Mouse (Mus musculus) urinary bladder, adult 2 months (tissue): ENCODE measurements at regions not wholly inside any gene's neighbourhood (a gene's known extent, or its start where the extent isn't known, plus 50 kb on each side); places are given as distances from the start of the nearest gene placed in this dataset.
"Not testable (repeated sequence)": the region's sequence is repeated elsewhere in the genome, so short reads cannot be mapped to it uniquely, and the experiment has no call there.

ENCODE experiments used
- DNase-seq: peaks from one replicate; pipeline ENCODE4 v3.0.0; 2022; ENCODE audit warnings: low spot score

DNA sequence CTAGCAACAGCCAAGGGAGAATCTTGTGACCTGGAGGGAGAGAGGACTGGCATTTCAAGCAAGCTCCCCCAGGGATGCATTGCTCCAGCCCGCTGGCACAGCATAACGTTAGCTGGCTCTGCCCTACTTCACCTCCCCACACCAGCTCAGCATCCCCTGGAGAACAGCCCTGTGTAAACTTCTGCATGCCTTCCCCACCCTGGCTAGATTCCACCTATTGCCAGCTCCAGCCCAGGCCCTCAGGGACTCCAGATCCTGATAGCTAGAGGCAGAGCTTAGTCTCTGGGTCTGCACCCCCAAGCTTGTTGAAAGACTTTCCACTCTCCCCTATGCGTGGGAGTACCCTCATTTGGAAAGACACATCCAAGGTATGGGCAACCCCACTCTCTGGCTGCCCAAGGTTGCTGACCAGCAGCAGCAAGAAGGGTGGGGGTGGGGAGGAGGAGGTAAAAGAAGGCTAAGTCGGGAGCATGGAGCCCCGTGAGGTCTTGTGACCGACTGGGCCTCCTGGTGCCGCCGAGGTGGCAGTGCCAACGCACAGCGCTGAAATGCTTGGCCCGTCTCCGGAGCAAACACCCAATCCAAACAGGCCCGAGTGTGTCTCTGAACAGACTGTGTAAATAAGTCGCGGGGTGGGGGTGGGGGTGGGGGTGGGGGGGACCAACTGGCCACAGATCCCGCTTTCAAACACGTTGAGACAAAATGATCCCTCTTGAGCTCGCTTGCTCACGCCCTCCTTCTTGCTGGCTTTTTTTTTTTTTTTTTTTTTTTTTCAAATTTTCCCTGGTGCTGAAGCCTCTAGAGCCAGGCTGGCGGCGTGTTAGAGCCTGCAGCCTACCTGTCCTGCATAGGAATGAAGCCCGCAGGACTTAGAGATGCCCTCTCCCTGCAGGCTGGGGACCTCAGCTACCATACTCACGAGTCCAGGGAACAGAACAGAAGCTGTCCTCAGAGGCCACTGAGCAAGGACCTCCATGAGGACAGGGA, 350.3 kb downstream of the Sox9 start:
- DNase-seq = no peak

DNA sequence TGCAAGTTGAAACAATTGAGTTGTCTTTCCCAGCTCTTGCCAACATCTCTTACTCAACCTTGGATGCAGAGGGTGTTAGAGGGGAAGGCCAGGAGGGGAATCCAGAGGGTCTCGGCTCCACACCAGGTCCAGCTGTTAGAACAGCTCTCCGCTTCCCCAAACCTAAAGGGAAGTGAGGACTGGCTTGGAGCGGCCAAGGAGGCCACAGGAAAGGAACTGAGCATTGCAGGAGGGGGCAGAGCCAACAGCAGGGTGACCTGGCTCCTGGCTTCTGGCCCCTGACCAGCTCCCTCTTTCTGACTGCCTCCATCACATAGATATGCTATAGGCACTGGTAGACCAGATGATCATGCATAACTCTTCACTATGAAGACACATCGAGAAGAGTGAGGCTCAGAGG, 351.4 kb downstream of the Sox9 start:
- DNase-seq = no peak

DNA sequence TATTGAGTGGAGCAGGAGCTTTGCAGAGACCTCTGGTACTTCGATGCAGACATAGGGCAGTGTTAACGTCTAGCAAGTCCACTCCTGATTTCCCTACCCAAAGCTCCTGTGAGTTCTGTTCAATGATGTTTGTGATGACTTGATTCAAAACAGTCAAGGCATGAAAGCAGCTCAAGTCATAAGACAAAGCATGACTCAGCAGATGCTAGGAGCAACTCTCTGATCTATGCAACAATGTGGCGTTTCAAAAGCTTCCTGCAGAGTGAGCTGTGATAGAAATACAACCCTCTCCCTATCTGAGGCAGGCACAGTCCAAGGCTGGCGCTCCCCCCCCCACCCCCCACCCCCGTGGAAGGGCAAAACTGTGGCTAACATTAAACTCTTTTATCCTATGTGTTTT, 353.2 kb downstream of the Sox9 start:
- no peak for DNase-seq

DNA sequence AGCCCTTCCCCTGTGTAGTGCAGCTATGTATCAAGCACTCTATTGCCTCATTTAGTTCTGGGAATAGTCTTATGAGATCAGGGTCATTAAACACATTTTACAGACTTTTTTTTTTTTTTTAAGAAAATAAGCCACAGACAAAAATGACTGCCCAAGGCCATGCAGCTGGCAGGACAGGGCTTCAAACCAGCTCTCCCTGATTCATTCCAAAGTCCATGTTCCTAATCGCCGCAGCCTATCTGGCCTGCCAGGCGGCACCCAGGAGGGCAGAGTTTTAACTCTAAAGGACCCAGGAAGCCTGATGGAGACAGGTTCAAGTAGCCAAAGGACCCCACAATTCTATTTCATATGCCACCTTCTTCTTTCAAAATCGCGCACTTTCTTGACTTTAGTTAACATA, 356.4 kb downstream of the Sox9 start:
- no peak for DNase-seq

DNA sequence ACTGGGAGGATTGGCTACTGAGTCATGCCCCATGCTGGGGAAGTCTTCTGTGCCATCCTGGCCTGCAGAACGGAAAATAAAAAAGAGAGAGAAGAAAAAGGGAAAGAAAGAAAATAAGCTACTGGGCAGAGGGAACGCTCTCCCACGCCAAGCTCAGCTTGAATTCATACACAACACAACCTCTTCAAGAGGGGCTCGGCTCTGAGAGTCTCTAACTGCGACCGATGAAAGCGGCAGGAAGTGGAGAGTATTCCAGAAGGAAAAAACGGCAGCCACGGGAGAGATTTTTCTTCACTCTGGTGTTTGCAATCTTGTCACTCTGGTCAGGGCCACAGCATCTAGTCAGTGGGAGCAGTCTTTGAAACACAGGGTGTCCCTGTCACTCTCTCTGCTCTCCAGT, 358.6 kb downstream of the Sox9 start:
- DNase-seq = no peak

DNA sequence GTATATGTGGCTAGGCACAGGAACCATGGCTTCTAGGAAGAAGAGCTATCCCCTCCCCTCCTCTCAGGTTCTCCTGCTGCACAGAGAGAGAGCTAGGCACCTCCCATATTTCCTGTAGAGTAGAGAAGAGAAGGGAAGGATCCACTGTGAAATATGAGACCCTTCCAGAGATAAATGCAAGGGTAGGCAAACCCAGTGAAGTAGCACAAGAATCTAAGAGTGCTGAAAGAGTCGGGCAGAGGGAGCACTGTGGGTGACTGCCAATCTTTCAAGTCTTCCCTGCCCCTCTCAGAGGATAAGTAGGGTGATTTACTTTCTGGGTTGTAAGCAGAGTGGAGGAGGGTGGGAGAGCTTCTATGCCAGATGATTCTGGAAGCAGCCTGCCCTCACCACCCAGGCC, 360.8 kb downstream of the Sox9 start:
- DNase-seq = no peak

DNA sequence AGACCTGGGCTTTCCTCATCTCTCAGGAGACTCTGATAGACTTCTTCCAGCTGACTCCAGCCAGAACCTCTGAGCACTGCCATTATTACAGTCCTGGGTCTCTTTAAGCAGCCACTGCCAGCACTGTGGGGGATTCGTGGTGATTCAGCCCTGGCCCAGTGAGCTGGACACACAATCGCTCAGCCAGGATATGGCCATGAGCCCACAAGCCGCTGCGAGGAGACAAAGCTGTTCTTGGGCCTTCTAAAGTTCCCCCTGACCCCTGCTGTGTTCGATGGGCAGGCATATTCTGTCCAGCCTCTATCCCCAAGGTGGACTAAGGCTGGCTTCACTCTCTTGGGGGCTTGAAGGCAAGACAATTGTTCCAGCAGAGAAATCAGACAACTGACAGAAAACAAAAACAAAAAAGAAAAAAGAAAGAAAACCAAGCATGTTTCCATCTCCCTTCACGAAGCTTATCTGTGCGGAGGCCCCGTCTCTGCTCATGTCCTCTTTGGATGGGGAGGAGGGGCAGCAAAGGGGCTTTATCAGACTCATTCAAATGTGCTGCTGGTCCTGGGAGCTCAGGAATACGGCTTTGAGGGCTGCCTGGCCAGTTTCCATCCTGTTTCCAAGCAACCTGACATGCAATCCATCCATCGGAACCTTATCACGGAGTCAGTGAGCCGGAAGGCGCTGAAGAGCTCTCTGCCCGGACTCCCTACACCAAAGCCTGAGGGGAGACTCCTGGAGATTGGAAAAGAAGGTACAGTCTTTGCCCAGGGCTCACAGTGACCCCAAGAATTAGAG, 362.0 kb downstream of the Sox9 start:
- DNase-seq = no peak

DNA sequence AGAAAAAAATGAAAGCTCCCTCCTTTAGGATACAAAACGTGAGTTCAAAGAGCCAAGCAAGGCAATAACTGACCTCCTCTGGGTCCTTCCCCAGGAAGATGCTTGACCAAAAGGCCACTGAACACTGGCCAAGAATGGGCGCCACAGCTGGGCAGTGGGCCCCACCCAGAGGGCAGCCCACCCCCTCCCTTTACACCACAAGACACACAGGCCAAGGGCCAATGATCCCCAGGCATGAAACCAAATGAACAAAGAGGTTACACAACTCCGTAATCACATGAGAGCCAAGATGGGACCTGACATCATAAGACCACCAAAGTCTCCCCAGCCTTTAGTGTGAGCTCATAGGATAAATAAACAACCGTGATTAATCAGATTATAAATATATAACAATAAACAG, 363.7 kb downstream of the Sox9 start:
- no peak for DNase-seq

DNA sequence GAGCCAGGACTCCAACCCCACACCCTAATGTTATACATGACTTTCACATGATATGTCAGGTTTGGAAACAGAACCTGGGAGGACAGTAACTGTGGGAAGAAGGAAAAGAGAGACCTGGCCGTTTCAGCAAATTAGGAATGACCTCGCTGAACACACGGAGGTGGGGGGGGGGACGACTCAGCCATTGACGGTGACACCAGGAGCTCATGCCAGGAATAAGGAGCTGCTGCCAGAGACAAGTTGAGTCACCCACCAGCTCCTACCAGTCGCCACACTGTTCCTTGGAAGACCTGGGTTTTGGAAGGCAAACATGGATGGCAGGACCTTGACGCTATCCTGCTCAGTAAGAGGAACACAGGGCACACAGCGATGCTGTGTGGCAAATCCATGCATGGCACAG, 364.7 kb downstream of the Sox9 start:
- no peak for DNase-seq

DNA sequence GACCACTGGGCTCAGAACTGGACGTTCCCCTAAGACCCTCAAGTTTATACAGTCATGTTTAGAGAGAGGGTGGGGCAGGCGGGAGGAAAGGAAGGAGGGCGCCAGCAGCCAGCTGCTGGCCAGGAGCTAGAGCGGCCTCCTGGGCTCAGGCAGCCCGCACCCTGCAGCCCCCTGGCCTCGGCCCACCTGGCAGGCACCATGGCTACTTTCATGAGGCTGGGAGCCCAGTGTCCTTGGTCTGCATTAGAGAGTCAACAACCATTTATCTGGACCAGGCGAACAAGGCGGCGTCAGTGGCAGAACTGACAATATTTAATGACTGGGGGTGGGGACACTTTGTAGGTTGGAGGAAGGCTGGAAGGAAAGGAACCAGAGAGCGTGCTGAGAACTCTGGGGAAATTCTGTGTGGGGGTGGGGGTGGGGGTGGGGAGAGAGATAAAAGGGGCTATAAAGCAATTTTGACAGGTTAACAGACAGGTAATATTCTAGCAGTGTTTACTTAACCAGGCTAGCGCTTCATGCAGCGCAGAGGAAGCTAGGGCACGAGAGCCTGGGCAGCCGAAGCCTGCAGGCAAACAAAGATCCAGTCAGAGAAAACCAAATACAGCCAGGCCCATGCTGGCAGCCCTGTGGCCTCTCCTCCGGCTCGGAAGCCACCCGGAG, 365.6 kb downstream of the Sox9 start:
- DNase-seq = no peak

DNA sequence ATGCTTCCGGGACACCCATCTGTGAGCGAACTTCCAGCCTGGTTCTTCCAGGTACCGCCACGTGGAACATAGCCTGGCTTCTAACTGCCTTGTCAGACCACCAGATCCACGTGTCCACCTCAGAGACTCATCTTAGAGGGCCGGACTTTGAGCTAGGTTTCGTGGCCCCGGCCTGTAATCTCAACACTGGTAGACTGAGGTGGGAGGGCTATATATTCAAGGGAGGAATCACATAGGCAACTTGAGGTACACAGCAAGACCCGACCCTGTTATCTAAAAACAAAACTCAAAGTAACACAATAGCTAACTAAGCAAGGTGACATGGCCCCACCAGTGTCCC, 366.1 kb downstream of the Sox9 start:
- no peak for DNase-seq

DNA sequence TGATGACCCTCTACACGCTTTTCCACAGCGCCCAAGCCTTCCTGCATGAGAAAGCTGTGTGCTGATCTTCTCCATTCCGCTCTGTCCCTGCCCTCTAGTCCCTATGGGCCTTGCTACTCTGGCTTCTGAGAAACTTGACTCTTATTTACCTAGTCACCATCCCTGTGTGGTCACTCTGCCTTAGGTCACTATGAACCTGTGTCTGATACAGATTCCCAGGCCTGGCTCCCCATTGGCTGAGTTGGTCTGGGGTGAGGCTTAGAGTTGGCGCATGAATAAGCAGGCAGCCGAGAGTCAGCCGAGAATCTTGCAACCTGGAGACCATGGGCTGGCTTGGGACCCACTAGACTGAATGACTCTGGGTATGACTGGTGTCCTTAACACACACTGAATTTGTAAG, 373.5 kb downstream of the Sox9 start:
- DNase-seq = no peak

DNA sequence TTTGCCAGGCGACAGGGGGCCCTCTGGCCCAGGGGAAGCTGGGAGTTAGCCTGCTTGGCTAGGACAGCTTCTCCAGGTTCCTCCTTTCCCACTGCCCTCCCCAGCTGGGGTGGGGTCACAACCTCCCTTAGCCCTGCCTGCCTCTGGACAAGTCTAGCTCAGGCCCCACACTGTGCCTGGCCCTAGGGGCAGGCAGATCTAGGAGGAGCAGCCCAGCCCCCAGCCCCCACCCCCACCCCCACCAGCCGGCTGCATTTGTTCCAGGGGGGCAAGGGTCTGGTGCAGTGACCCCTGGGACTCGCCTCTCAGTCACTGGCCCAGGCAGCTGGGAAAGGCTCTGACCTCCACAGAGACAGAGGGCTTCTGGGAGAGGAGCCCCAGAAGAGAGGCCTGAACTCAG, 381.9 kb downstream of the Sox9 start:
- DNase-seq = no peak

DNA sequence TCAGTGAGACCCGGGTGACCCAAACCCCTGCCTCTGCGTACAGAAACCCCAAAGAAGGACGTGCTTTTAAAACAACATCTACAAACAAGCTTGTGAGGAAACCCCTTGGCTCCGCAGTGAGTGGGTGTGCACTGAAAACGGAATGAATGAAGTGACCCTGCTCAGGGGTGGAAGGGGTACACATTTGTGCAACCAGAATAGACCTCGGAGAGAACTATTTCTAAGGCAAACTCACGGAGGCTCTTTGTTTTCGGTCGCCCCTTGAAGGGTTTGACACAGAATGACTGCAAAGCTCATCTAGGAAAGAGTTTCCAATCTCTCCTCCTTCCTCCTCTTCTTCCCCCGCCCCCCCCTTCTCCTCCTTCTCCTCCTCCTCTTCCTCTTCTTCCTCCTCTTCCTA, 382.5 kb downstream of the Sox9 start:
- no peak for DNase-seq

DNA sequence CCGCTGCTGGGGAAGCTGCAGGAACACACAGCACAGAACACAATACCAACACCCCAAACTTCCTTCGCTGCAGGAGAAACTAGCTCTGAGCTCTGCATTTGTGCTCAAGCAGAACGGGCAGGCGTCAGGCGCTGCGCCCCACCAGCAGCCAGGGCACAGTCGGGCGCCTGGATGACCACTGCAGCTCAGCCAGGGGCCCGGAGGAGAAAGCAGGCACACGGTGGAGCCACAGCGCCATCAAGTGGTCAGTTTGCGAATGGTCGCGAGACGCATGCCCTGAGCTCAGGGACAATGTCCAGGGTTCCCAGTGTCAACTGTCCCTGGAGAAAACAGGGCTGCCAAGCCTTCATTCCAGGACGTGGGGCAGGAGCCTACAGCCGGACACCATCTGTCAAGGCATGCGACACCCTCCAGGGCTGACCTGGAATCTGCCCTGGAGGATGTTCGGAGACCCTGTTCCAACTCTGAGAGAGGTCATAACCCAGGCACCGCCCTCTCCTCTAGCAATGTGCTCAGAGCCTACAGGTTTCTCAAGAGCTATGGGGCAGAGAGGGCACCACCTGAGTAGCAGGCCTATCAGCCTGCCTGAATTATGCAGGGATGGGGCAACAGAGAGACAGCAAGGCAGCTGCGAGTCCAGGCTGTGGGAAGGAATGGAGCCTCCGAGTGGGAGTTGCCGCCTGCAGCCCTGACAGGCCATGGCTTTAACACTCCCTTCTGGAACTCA, 383.2 kb downstream of the Sox9 start:
- peak; percentile 72 for DNase-seq

DNA sequence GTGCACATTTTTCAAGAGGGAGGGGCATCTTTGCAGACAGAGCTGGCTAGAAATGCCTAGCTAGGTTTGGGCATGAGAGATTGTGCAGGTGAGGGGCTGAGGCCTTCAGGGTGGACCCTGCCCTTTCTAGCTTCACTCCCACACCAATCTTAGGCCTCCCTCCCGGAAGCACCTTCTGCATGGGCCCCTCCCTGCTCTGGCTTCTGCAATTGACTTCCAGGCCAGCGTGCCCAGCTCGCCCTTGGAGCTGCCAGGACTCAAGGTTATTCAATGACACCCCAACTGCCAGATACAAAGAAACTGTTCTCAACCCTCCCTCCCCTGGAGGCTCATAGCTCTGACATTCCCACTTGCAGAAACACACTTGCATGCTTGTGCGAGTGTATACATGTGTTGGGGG, 384.5 kb downstream of the Sox9 start:
- DNase-seq = no peak

DNA sequence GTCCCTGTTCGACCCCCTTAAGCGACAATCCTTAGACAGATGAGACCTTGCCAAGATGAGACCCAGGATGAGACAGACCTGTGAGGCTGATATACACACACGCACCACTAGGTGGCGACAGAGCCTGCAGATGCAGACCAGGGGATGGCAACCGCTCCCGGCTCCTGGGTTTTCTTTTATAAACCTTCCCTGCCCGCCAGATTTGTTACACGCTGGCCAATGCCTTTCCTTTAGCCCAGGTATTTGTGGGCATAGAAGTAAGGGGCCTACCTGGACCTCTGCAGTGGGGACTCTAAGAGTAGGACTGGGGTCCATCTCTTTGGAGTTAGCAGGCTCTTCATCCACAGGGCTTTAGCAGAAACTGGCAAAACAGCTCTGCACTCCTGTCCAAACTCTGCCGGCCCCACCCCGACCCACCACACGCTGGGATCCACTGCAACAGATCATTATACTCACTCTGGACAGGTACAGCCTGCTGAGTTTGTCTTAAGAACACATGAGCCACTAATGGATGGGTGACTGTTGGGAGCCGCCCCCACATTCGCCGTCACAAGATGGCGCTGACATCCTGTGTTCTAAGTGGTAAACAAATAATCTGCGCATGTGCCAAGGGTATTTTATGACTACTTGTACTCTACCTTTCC, 390.6 kb downstream of the Sox9 start:
- DNase-seq = no peak

DNA sequence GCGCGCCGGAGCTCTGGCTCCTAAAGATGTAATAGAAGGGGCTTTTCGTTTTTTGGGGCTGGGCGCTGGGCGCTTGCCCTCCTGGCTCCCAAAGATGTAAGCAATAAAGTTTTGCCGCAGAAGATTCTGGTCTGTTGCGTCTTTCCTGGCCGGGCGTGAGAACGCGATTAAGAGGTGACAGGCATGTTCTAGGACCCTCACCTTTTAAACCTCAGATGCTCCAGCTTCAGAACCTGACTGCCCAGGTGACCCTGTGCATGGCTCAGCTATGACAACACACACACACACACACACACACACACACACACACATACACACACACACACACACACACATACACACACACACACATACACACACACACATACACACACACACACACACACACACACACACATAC, 391.3 kb downstream of the Sox9 start:
- DNase-seq = not testable (repeated sequence)

DNA sequence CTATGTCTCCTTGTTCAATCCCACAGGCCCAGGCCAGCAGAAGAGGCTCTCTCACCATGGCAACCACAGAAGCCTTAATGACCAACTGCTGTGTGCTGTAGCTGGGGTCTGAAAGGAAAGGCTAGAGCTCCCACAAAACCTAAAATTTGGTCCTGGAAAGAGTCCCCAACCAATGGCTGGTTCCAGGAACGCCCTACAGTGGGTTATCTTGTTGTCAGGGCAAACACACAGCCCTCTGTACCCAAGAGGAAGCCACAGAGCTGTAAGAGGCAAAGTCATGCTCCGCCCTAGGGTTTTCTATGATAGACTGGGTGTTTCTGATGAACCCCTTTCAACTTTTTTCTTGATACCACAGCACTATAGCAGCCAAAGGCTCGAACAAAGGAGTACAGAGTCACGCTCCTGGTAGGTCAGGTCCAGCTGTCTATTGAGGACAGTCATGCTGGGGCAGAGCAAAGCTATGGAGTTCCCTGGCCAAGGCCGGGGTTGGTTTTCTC, 392.0 kb downstream of the Sox9 start:
- DNase-seq = no peak

DNA sequence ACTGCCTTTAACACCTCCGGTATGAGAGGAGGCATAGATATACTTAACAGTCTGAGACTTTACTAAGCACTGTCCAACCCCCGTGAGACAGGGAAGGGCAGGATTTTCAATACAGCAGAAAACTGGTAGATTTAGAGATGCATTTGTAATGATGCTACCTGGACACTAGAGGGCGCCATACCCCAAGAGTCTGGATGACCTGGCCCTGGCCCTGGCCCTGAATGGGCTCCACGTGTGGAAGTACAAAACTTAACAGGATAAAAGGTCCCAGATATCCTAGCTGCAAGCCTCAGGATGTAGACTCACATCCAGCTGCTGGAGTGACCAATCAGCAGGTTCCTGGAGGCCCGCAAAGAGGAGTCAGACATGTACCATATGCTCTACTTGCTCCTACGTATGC, 393.3 kb downstream of the Sox9 start:
- no peak for DNase-seq

DNA sequence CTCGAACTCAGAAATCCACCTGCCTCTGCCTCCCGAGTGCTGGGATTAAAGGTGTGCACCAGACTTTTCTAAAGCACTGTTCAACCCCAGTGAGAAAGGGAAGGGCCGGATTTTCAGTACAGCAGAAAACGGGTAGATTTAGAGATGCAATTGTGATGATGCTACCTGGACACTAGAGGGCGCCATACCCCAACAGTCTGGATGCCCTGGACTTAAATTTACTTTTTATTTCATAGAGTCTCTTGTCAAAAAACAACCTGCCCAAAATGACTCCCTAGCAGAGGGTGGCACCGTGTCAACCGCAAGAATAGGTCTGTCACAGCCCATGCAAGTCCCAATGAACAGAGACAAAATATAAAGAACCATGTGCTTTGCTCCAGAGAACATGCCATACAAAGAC, 394.2 kb downstream of the Sox9 start:
- no peak for DNase-seq
